In the genomic region with DNA sequence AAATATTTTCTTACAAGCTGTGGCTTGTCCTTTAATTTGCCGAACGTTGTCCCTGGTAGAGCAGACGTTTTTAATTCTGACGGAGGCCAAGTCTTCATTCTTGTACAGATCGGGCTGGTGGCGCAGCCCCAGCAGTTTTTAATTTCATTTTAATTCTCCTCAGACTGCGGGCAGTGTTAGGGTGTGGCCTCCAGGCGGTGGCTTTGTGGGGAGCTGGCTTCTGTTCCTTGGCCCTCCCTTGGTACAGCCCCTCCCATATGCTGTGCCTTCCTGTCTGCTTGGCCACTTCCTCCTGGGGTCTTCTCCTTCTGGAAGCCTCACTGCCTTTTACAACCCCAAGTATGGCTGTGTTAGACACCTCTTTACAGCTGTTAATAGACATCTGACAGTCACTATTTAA, we compare ENCODE assay signal across 18 mouse cellular contexts.
DNase-seq lines count a peak whose midpoint lies in the region; ATAC-seq and TF ChIP-seq lines count a peak whose summit lies in the region.
"Had no signal": no experiment of that assay in that cellular context is flagged by ENCODE, and none has a peak within 500 bp of the region (broad histone marks: within the 10 kb centered on the region; RNA-seq: fewer than 3 reads in every experiment).

No protein-coding gene starts in this region.

- H3K36me3 ChIP-seq in forebrain, embryonic 11.5 days (ENCODE audit: control insufficient read depth, insufficient read depth, low read length): no peaks in the 10 kb centered on the region
- no peaks in the 10 kb centered on the region for H3K36me3 ChIP-seq in forebrain, embryonic 12.5 days (replicated peaks)
- H3K36me3 ChIP-seq in limb, embryonic 11.5 days (ENCODE audit: control insufficient read depth, insufficient read depth, low read length): no peaks in the 10 kb centered on the region
- no peaks in the 10 kb centered on the region for H3K36me3 ChIP-seq in myocyte (ENCODE audit: control insufficient read depth, insufficient read depth)
- no peaks in the 10 kb centered on the region for H3K36me3 ChIP-seq in intestine, postnatal 0 days (ENCODE audit: control insufficient read depth, insufficient read depth)
- H3K36me3 ChIP-seq: G1E; heart, embryonic 12.5 days; hindbrain, embryonic 12.5 days; liver, embryonic 13.5 days had no signal

- H3K4me2 ChIP-seq in forebrain, embryonic 11.5 days (ENCODE audit: low read depth, low read length, severe bottlenecking): no peak overlapping the region
- no peak overlapping the region for H3K4me2 ChIP-seq in forebrain, embryonic 12.5 days
- no peak overlapping the region for H3K4me2 ChIP-seq in limb, embryonic 11.5 days (ENCODE audit: low read depth, severe bottlenecking)
- H3K4me2 ChIP-seq in myocyte (ENCODE audit: low read depth): peak overlapping the region; percentile 26
- no peak overlapping the region for H3K4me2 ChIP-seq in intestine, postnatal 0 days (replicated peaks; ENCODE audit: low read depth)
- H3K4me2 ChIP-seq: heart, embryonic 12.5 days; hindbrain, embryonic 12.5 days; liver, embryonic 13.5 days; midbrain, embryonic 11.5 days had no signal

- H3K9me3 ChIP-seq in forebrain, embryonic 11.5 days (ENCODE audit: control insufficient read depth, low read length): no peaks in the 10 kb centered on the region
- no peaks in the 10 kb centered on the region for H3K9me3 ChIP-seq in forebrain, embryonic 12.5 days
- H3K9me3 ChIP-seq in limb, embryonic 11.5 days (ENCODE audit: control insufficient read depth, low read length): no peaks in the 10 kb centered on the region
- H3K9me3 ChIP-seq in intestine, postnatal 0 days (ENCODE audit: control insufficient read depth): no peaks in the 10 kb centered on the region
- H3K9me3 ChIP-seq: heart, embryonic 12.5 days; hindbrain, embryonic 12.5 days; liver, embryonic 13.5 days had no signal

- H3K27ac ChIP-seq in forebrain, embryonic 11.5 days (ENCODE audit: low read depth, low read length): no peak overlapping the region
- no peak overlapping the region for H3K27ac ChIP-seq in forebrain, embryonic 12.5 days
- no peak overlapping the region for H3K27ac ChIP-seq in limb, embryonic 11.5 days (replicated peaks; ENCODE audit: low read depth, low read length)
- H3K27ac ChIP-seq in intestine, postnatal 0 days (ENCODE audit: low read depth, low read length): no peak overlapping the region
- H3K27ac ChIP-seq: gastrocnemius, adult 2 months; hindbrain, embryonic 12.5 days; liver, embryonic 13.5 days had no signal

- no peak overlapping the region for H3ac ChIP-seq in myocyte (ENCODE audit: control insufficient read depth, insufficient read length)

- no peaks in the 10 kb centered on the region for H3K4me1 ChIP-seq in forebrain, embryonic 11.5 days (replicated peaks; ENCODE audit: control insufficient read depth, insufficient read depth, low read length)
- no peaks in the 10 kb centered on the region for H3K4me1 ChIP-seq in forebrain, embryonic 12.5 days
- H3K4me1 ChIP-seq in limb, embryonic 11.5 days (ENCODE audit: control insufficient read depth, insufficient read depth, low read length): peaks cover 10% of the 10 kb centered on the region
- no peaks in the 10 kb centered on the region for H3K4me1 ChIP-seq in intestine, postnatal 0 days (replicated peaks; ENCODE audit: control insufficient read depth, insufficient read depth, low read length)
- H3K4me1 ChIP-seq: heart, embryonic 12.5 days; hindbrain, embryonic 12.5 days; liver, embryonic 13.5 days had no signal

- no peak for TF ChIP-seq POLR2A in myocyte (IDR thresholded peaks at IDR 0.05; ENCODE audit: insufficient read length, low read depth)

- no peak overlapping the region for H3K4me3 ChIP-seq in forebrain, embryonic 11.5 days (ENCODE audit: low read depth, low read length)
- no peak overlapping the region for H3K4me3 ChIP-seq in forebrain, embryonic 12.5 days (replicated peaks)
- no peak overlapping the region for H3K4me3 ChIP-seq in limb, embryonic 11.5 days (ENCODE audit: low read depth, low read length)
- no peak overlapping the region for H3K4me3 ChIP-seq in myocyte
- no peak overlapping the region for H3K4me3 ChIP-seq in intestine, postnatal 0 days (ENCODE audit: low read depth, low read length)
- H3K4me3 ChIP-seq: gastrocnemius, adult 2 months; heart, embryonic 12.5 days; hindbrain, embryonic 12.5 days; liver, embryonic 13.5 days had no signal

- no peaks in the 10 kb centered on the region for H3K27me3 ChIP-seq in forebrain, embryonic 11.5 days (ENCODE audit: control insufficient read depth, insufficient read depth, low read length)
- H3K27me3 ChIP-seq in forebrain, embryonic 12.5 days: no peaks in the 10 kb centered on the region
- no peaks in the 10 kb centered on the region for H3K27me3 ChIP-seq in limb, embryonic 11.5 days (ENCODE audit: control insufficient read depth, insufficient read depth, low read length)
- no peaks in the 10 kb centered on the region for H3K27me3 ChIP-seq in myocyte (ENCODE audit: control insufficient read depth, insufficient read depth, insufficient read length)
- no peaks in the 10 kb centered on the region for H3K27me3 ChIP-seq in intestine, postnatal 0 days (replicated peaks; ENCODE audit: control insufficient read depth, insufficient read depth, low read length)
- H3K27me3 ChIP-seq: heart, embryonic 12.5 days; hindbrain, embryonic 12.5 days; liver, embryonic 13.5 days had no signal

- DNase-seq in forebrain, embryonic 11.5 days (ENCODE audit: low spot score): peak; percentile 45
- DNase-seq in thymus, postnatal 0 days (ENCODE audit: low spot score): peak; percentile 8
- DNase-seq in thymus, postnatal 10 days (ENCODE audit: low spot score in 2 of 2): no peak
- DNase-seq in limb, embryonic 11.5 days (ENCODE audit: low spot score): peak; percentile 54
- DNase-seq in left cerebral cortex, postnatal 36 days (ENCODE audit: low spot score in 2 of 2): no peak
- DNase-seq: adrenal gland, postnatal 25 days; cerebellum, postnatal 36 days; gastrocnemius, adult 2 months; kidney, adult 2 months; liver, embryonic 13.5 days; spleen, adult 18-20 months had no signal

- intact Hi-C loops in left cerebral cortex, postnatal 36 days (cut with DNase I): no loop called here

- no peaks in the 10 kb centered on the region for H3K79me2 ChIP-seq in myocyte (ENCODE audit: control insufficient read depth, insufficient read depth)

- 74% methylated on average over 8 of the region's 8 CpGs for WGBS in forebrain, embryonic 11.5 days
- whole genome bisulfite sequencing in forebrain, embryonic 12.5 days: 77% methylated on average over 8 of the region's 8 CpGs
- WGBS in limb, embryonic 11.5 days: 18% methylated on average over 8 of the region's 8 CpGs
- WGBS in intestine, postnatal 0 days: 64% methylated on average over 8 of the region's 8 CpGs

- TF ChIP-seq CTCF in intestine, postnatal 0 days (IDR thresholded peaks at IDR 0.05; ENCODE audit: low read depth): no peak

- no peak for ATAC-seq in forebrain, embryonic 11.5 days (replicated peaks; ENCODE audit: low FRiP score)
- ATAC-seq in forebrain, embryonic 12.5 days (ENCODE audit: low FRiP score): no peak
- ATAC-seq in limb, embryonic 11.5 days (ENCODE audit: insufficient number of reproducible peaks, low FRiP score, low TSS enrichment, low read depth): no peak
- ATAC-seq in intestine, postnatal 0 days: no peak

- H3K9ac ChIP-seq in forebrain, embryonic 11.5 days (ENCODE audit: low read length): no peak overlapping the region
- no peak overlapping the region for H3K9ac ChIP-seq in forebrain, embryonic 12.5 days
- H3K9ac ChIP-seq in limb, embryonic 11.5 days (ENCODE audit: low read length): no peak overlapping the region
- H3K9ac ChIP-seq in intestine, postnatal 0 days (ENCODE audit: low read depth, low read length): no peak overlapping the region
- H3K9ac ChIP-seq: heart, embryonic 12.5 days; hindbrain, embryonic 12.5 days; liver, embryonic 13.5 days had no signal

TF ChIP-seq in myocyte, 11 proteins besides CTCF, POLR2A, EP300 and RAD21:
- no peak for TF ChIP-seq CEBPB (IDR thresholded peaks at IDR 0.05; ENCODE audit: insufficient read depth, poor library complexity, severe bottlenecking)
- TF ChIP-seq MYOD1 (IDR thresholded peaks at IDR 0.05; ENCODE audit: control insufficient read depth in 1 of 3, insufficient read length in 2 of 3, low read depth in 2 of 3): no peak
- no peak for TF ChIP-seq REST (IDR thresholded peaks at IDR 0.05; ENCODE audit: insufficient read depth, insufficient read length)
- TF ChIP-seq MAX (IDR thresholded peaks at IDR 0.05; ENCODE audit: low read depth): no peak
- no peak for TF ChIP-seq MYOG (IDR thresholded peaks at IDR 0.05; ENCODE audit: control insufficient read depth in 1 of 3, insufficient read depth in 1 of 3, insufficient read length in 2 of 3, low read depth in 2 of 3)
- TF ChIP-seq POLR2AphosphoS2 (IDR thresholded peaks at IDR 0.05; ENCODE audit: insufficient read length, low read depth): no peak
- no peak for TF ChIP-seq TCF12 (IDR thresholded peaks at IDR 0.05; ENCODE audit: insufficient read depth, poor library complexity, severe bottlenecking)
- no peak for TF ChIP-seq SRF (IDR thresholded peaks at IDR 0.05; ENCODE audit: control insufficient read depth, insufficient read length, low read depth)
- TF ChIP-seq TCF3 (IDR thresholded peaks at IDR 0.05; ENCODE audit: insufficient read length, low read depth): no peak
- no peak for TF ChIP-seq E2F4 (IDR thresholded peaks at IDR 0.05; ENCODE audit: insufficient read depth)
- no peak for TF ChIP-seq USF1 (IDR thresholded peaks at IDR 0.05; ENCODE audit: low read depth)

Comparison
In these comparisons a context has a peak if more than half of its experiments do, and no peak if none do; other contexts are left out.
1. DNase-seq: peak in forebrain, embryonic 11.5 days (single experiment), thymus, postnatal 0 days (single experiment) and limb, embryonic 11.5 days (single experiment); none in thymus, postnatal 10 days (0 of 2) and left cerebral cortex, postnatal 36 days (0 of 2).